In the genomic region with DNA sequence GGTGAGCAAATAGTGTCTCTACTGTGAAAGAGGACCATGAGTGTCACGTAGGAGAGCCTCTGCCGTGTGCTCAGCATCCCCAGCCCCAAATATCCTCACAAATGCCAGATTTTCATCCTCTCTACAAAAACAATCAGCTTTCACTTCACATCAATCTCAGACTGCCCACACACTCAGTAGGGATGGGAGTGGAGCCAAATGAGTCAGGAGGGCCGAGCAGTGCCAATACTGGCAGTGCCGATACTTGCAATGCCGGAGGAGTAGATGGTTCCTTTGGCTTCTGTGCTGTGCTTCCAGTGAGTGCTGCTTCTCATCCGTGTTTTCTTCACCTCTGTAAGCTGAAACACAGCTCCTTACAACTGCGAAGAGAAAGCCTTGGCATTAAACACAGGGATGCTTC, we compare ENCODE assay signal across 10 mouse cellular contexts.
DNase-seq lines count a peak whose midpoint lies in the region; ATAC-seq lines count a peak whose summit lies in the region.
"Had no signal": no experiment of that assay in that cellular context is flagged by ENCODE, and none has a peak within 500 bp of the region (broad histone marks: within the 10 kb centered on the region; RNA-seq: fewer than 3 reads in every experiment).

No protein-coding gene starts in this region.

- no peaks in the 10 kb centered on the region for H3K9me3 ChIP-seq in hindbrain, embryonic 16.5 days (ENCODE audit: control insufficient read depth, low read length)
- H3K9me3 ChIP-seq in hindbrain, embryonic 13.5 days = no peaks in the 10 kb centered on the region
- H3K9me3 ChIP-seq: embryonic facial prominence, embryonic 12.5 days; intestine, embryonic 15.5 days had no signal

- H3K4me2 ChIP-seq in hindbrain, embryonic 16.5 days (ENCODE audit: low read length) = no peak overlapping the region
- H3K4me2 ChIP-seq in hindbrain, embryonic 13.5 days = no peak overlapping the region
- H3K4me2 ChIP-seq: embryonic facial prominence, embryonic 12.5 days; intestine, embryonic 15.5 days had no signal

- ATAC-seq in hindbrain, embryonic 16.5 days = peak; percentile 78; the same call in 1 of the 2 replicates
- ATAC-seq in hindbrain, embryonic 13.5 days (ENCODE audit: low FRiP score) = no peak
- ATAC-seq: intestine, embryonic 15.5 days had no signal

- intact Hi-C loops in heart, postnatal 25 days (cut with DNase I) = no loop called here

- peaks cover 10% of the 10 kb centered on the region; the same call in 1 of the 2 replicates for H3K4me1 ChIP-seq in hindbrain, embryonic 16.5 days (ENCODE audit: control insufficient read depth, insufficient read depth, low read depth, low read length)
- peaks cover 10% of the 10 kb centered on the region; the same call in 1 of the 2 replicates for H3K4me1 ChIP-seq in hindbrain, embryonic 13.5 days (replicated peaks)
- H3K4me1 ChIP-seq: intestine, embryonic 15.5 days had no signal

- no peaks in the 10 kb centered on the region for H3K27me3 ChIP-seq in hindbrain, embryonic 16.5 days (replicated peaks; ENCODE audit: control insufficient read depth, insufficient read depth, low read length)
- no peaks in the 10 kb centered on the region for H3K27me3 ChIP-seq in hindbrain, embryonic 13.5 days
- H3K27me3 ChIP-seq: embryonic facial prominence, embryonic 12.5 days; intestine, embryonic 15.5 days had no signal

- H3K27ac ChIP-seq in hindbrain, embryonic 16.5 days (ENCODE audit: low read depth, low read length) = no peak overlapping the region
- no peak overlapping the region for H3K27ac ChIP-seq in hindbrain, embryonic 13.5 days
- H3K27ac ChIP-seq: embryonic facial prominence, embryonic 12.5 days; intestine, embryonic 15.5 days had no signal

- H3K4me3 ChIP-seq in hindbrain, embryonic 16.5 days (ENCODE audit: low read length) = no peak overlapping the region
- H3K4me3 ChIP-seq in hindbrain, embryonic 13.5 days = no peak overlapping the region
- H3K4me3 ChIP-seq: embryonic facial prominence, embryonic 12.5 days; intestine, embryonic 15.5 days had no signal

- H3K36me3 ChIP-seq in hindbrain, embryonic 16.5 days (ENCODE audit: control insufficient read depth, insufficient read depth, low read length) = no peaks in the 10 kb centered on the region
- H3K36me3 ChIP-seq in hindbrain, embryonic 13.5 days = no peaks in the 10 kb centered on the region
- H3K36me3 ChIP-seq: embryonic facial prominence, embryonic 12.5 days; intestine, embryonic 15.5 days had no signal

- 61% methylated on average over 7 of the region's 7 CpGs for WGBS in hindbrain, embryonic 16.5 days
- 78% methylated on average over 7 of the region's 7 CpGs for WGBS in hindbrain, embryonic 13.5 days

- peak; percentile 55 for DNase-seq in adrenal gland, postnatal 10 days
- DNase-seq in cerebellum, adult 9-11 months = peak; percentile 62
- DNase-seq in layer of hippocampus, postnatal 10 days (ENCODE audit: low spot score in 2 of 2) = peak; percentile 36 to 57
- DNase-seq in kidney, adult 18-20 months = no peak
- DNase-seq in heart, postnatal 25 days (ENCODE audit: low spot score) = no peak
- no peak for DNase-seq in spleen, adult 12 weeks (ENCODE audit: low spot score)

- no peak overlapping the region for H3K9ac ChIP-seq in hindbrain, embryonic 16.5 days (ENCODE audit: low read depth, low read length)
- no peak overlapping the region for H3K9ac ChIP-seq in hindbrain, embryonic 13.5 days
- H3K9ac ChIP-seq: embryonic facial prominence, embryonic 12.5 days; intestine, embryonic 15.5 days had no signal

Comparison
In these comparisons a context has a peak if more than half of its experiments do, and no peak if none do; other contexts are left out.
1. DNase-seq: peak in adrenal gland, postnatal 10 days (single experiment), cerebellum, adult 9-11 months (single experiment) and layer of hippocampus, postnatal 10 days (2 of 2); none in kidney, adult 18-20 months (single experiment), heart, postnatal 25 days (single experiment) and spleen, adult 12 weeks (single experiment).